Mouse (Mus musculus): ENCODE measurements around the gene Htra3. TPM values are rescaled to one million over a fixed set of nuclear protein-coding genes. Genes with fewer than 3 reads are reported as not detected.

Htra3 gene
- polyA plus RNA-seq, 1 experiment from 2014 or later = 40.5 TPM

- Histone ChIP-seq H3K27ac (ENCODE audit: low read length) (peak overlapping the region; percentile 47; the same call in 1 of the 2 replicates), H3K4me1 (ENCODE audit: insufficient read depth, low read depth, low read length) (no peaks in the 10 kb centered on the region), H3K4me3 (ENCODE audit: low read depth, low read length) (no peak overlapping the region), H3K9ac (replicated peaks; ENCODE audit: low read depth) (no peak overlapping the region), H3K27me3 (replicated peaks; ENCODE audit: insufficient read depth, low read length) (no peaks in the 10 kb centered on the region), H3K9me3 (ENCODE audit: low read length) (no peaks in the 10 kb centered on the region), H3K4me2 (replicated peaks; ENCODE audit: low read depth, low read length) (no peak overlapping the region), H3K36me3 (ENCODE audit: insufficient read depth, low read length) (peaks cover 19% of the 10 kb centered on the region)
- ATAC-seq (peak; percentile 81), DNase-seq (ENCODE audit: low spot score) (peak; percentile 46)
- TF ChIP-seq EP300 (IDR thresholded peaks at IDR 0.05) = no peak; the same call in 1 of the 2 replicates
- peak; percentile 32; the same call in 1 of the 2 replicates for TF ChIP-seq CTCF (IDR thresholded peaks at IDR 0.05)
- 40% methylated on average over 2 of the region's 2 CpGs for WGBS
These were observed 43.1 kb upstream of the Htra3 start for GRCm38 (mm10) chr5:35722654-35723053.

GRCm38 (mm10) chr5:35721933-35722332 lies 42.4 kb upstream of the Htra3 start:
- Histone ChIP-seq H3K9me3 (ENCODE audit: low read length) (no peaks in the 10 kb centered on the region), H3K4me3 (ENCODE audit: low read depth, low read length) (no peak overlapping the region), H3K27me3 (replicated peaks; ENCODE audit: insufficient read depth, low read length) (no peaks in the 10 kb centered on the region), H3K4me2 (replicated peaks; ENCODE audit: low read depth, low read length) (no peak overlapping the region), H3K9ac (replicated peaks; ENCODE audit: low read depth) (no peak overlapping the region), H3K4me1 (ENCODE audit: insufficient read depth, low read depth, low read length) (no peaks in the 10 kb centered on the region), H3K27ac (ENCODE audit: low read length) (0 out of 2 replicates have a peak overlapping the region, but pooled peaks have one; percentile 38), H3K36me3 (ENCODE audit: insufficient read depth, low read length) (peaks cover 21% of the 10 kb centered on the region)
- ATAC-seq (no peak), DNase-seq (ENCODE audit: low spot score) (no peak)
- 98% methylated on average over 2 of the region's 2 CpGs for WGBS
- TF ChIP-seq EP300 (IDR thresholded peaks at IDR 0.05) = no peak
- no peak for TF ChIP-seq CTCF (IDR thresholded peaks at IDR 0.05)

GRCm38 (mm10) chr5:35719880-35720279 lies 40.3 kb upstream of the Htra3 start:
- no peaks in the 10 kb centered on the region for H3K27me3 ChIP-seq (replicated peaks; ENCODE audit: insufficient read depth, low read length)
- H3K9me3 ChIP-seq (ENCODE audit: low read length) = no peaks in the 10 kb centered on the region
- TF ChIP-seq CTCF (IDR thresholded peaks at IDR 0.05) (no peak), EP300 (IDR thresholded peaks at IDR 0.05) (no peak)
- WGBS = 85% methylated on average over 1 of the region's 1 CpGs
- H3K9ac ChIP-seq (replicated peaks; ENCODE audit: low read depth) = no peak overlapping the region
- no peak overlapping the region for H3K4me2 ChIP-seq (replicated peaks; ENCODE audit: low read depth, low read length)
- H3K4me1 ChIP-seq (ENCODE audit: insufficient read depth, low read depth, low read length) = no peaks in the 10 kb centered on the region
- no peak overlapping the region for H3K27ac ChIP-seq (ENCODE audit: low read length)
- no peak for DNase-seq (ENCODE audit: low spot score)
- H3K4me3 ChIP-seq (ENCODE audit: low read depth, low read length) = no peak overlapping the region
- H3K36me3 ChIP-seq (ENCODE audit: insufficient read depth, low read length) = peaks cover 21% of the 10 kb centered on the region
- no peak for ATAC-seq

- peaks cover 21% of the 10 kb centered on the region for H3K36me3 ChIP-seq (ENCODE audit: insufficient read depth, low read length)
- no peak overlapping the region for H3K27ac ChIP-seq (ENCODE audit: low read length)
- no peaks in the 10 kb centered on the region for H3K9me3 ChIP-seq (ENCODE audit: low read length)
- no peaks in the 10 kb centered on the region for H3K4me1 ChIP-seq (ENCODE audit: insufficient read depth, low read depth, low read length)
- no peaks in the 10 kb centered on the region for H3K27me3 ChIP-seq (replicated peaks; ENCODE audit: insufficient read depth, low read length)
- H3K4me2 ChIP-seq (replicated peaks; ENCODE audit: low read depth, low read length) = no peak overlapping the region
- no peak overlapping the region for H3K4me3 ChIP-seq (ENCODE audit: low read depth, low read length)
- DNase-seq (ENCODE audit: low spot score) (no peak), ATAC-seq (no peak)
- no peak for TF ChIP-seq EP300 (IDR thresholded peaks at IDR 0.05)
- no peak for TF ChIP-seq CTCF (IDR thresholded peaks at IDR 0.05)
- no peak overlapping the region for H3K9ac ChIP-seq (replicated peaks; ENCODE audit: low read depth)
These were observed 39.8 kb upstream of the Htra3 start for GRCm38 (mm10) chr5:35719343-35719742.

- no peak for TF ChIP-seq EP300 (IDR thresholded peaks at IDR 0.05)
- TF ChIP-seq CTCF (IDR thresholded peaks at IDR 0.05) = no peak
- H3K36me3 ChIP-seq (ENCODE audit: insufficient read depth, low read length) = peaks cover 21% of the 10 kb centered on the region
- 79% methylated on average over 11 of the region's 11 CpGs for WGBS
- H3K9ac ChIP-seq (replicated peaks; ENCODE audit: low read depth) = no peak overlapping the region
- no peak for DNase-seq (ENCODE audit: low spot score)
- H3K4me1 ChIP-seq (ENCODE audit: insufficient read depth, low read depth, low read length) = no peaks in the 10 kb centered on the region
- no peak overlapping the region for H3K27ac ChIP-seq (ENCODE audit: low read length)
- ATAC-seq = no peak
- no peak overlapping the region for H3K4me3 ChIP-seq (ENCODE audit: low read depth, low read length)
- no peak overlapping the region for H3K4me2 ChIP-seq (replicated peaks; ENCODE audit: low read depth, low read length)
- H3K27me3 ChIP-seq (replicated peaks; ENCODE audit: insufficient read depth, low read length) = no peaks in the 10 kb centered on the region
- H3K9me3 ChIP-seq (ENCODE audit: low read length) = no peaks in the 10 kb centered on the region
These were observed 39.2 kb upstream of the Htra3 start for GRCm38 (mm10) chr5:35718817-35719216.

- peaks cover 18% of the 10 kb centered on the region for H3K36me3 ChIP-seq (ENCODE audit: insufficient read depth, low read length)
- H3K27ac ChIP-seq (ENCODE audit: low read length) = no peak overlapping the region
- TF ChIP-seq EP300 (IDR thresholded peaks at IDR 0.05) = no peak
- peak; percentile 74 for TF ChIP-seq CTCF (IDR thresholded peaks at IDR 0.05)
- no peaks in the 10 kb centered on the region for H3K4me1 ChIP-seq (ENCODE audit: insufficient read depth, low read depth, low read length)
- no peaks in the 10 kb centered on the region for H3K27me3 ChIP-seq (replicated peaks; ENCODE audit: insufficient read depth, low read length)
- 39% methylated on average over 4 of the region's 4 CpGs for WGBS
- no peaks in the 10 kb centered on the region for H3K9me3 ChIP-seq (ENCODE audit: low read length)
- DNase-seq (ENCODE audit: low spot score) (peak; percentile 59), ATAC-seq (peak; percentile 60)
- no peak overlapping the region for H3K4me3 ChIP-seq (ENCODE audit: low read depth, low read length)
- no peak overlapping the region for H3K4me2 ChIP-seq (replicated peaks; ENCODE audit: low read depth, low read length)
- no peak overlapping the region for H3K9ac ChIP-seq (replicated peaks; ENCODE audit: low read depth)
These were observed 38.4 kb upstream of the Htra3 start for GRCm38 (mm10) chr5:35717946-35718345.

GRCm38 (mm10) chr5:35717455-35717854 lies 37.9 kb upstream of the Htra3 start:
- no peak overlapping the region for H3K4me3 ChIP-seq (ENCODE audit: low read depth, low read length)
- ATAC-seq (no peak), DNase-seq (ENCODE audit: low spot score) (no peak)
- 85% methylated on average over 5 of the region's 5 CpGs for WGBS
- no peak overlapping the region for H3K4me2 ChIP-seq (replicated peaks; ENCODE audit: low read depth, low read length)
- H3K36me3 ChIP-seq (ENCODE audit: insufficient read depth, low read length) = peaks cover 13% of the 10 kb centered on the region
- H3K9ac ChIP-seq (replicated peaks; ENCODE audit: low read depth) = no peak overlapping the region
- H3K9me3 ChIP-seq (ENCODE audit: low read length) = no peaks in the 10 kb centered on the region
- H3K27ac ChIP-seq (ENCODE audit: low read length) = no peak overlapping the region
- no peaks in the 10 kb centered on the region for H3K4me1 ChIP-seq (ENCODE audit: insufficient read depth, low read depth, low read length)
- TF ChIP-seq EP300 (IDR thresholded peaks at IDR 0.05) (no peak), CTCF (IDR thresholded peaks at IDR 0.05) (no peak)
- no peaks in the 10 kb centered on the region for H3K27me3 ChIP-seq (replicated peaks; ENCODE audit: insufficient read depth, low read length)

Measured in lung, postnatal 0 days (tissue).